Comparison of ENCODE assay signal across 22 mouse cellular contexts in the genomic region with DNA sequence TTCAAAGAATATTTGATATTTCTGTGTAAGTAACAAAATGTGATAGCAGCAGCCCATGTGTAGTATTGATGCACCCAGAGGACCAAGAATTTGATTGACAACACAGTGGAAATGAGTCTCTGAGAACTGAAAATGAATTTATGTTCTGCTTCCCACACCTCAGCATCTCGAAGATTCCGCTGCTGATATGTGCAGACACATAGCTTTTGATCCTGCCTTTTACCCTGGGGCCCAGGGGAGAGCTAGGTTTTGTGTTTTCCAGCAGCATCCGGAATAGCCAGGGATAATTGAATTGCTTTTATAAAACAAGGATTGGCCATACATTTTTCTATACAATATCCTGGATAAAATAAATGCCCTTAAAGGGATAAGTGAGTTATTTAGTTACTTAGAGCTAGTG. TPM values are rescaled to one million over a fixed set of nuclear protein-coding genes. Genes with fewer than 3 reads are reported as not detected.
"Had no signal": no experiment of that assay in that cellular context is flagged by ENCODE, and none has a peak within 500 bp of the region (broad histone marks: within the 10 kb centered on the region; RNA-seq: fewer than 3 reads in every experiment).

No protein-coding gene starts in this region.

- H3K4me3 ChIP-seq: gastrocnemius, adult 2 months; heart, embryonic 10.5 days; heart, embryonic 12.5 days; intestine, embryonic 15.5 days; layer of hippocampus, adult 2 months; left cerebral cortex, adult 2 months; limb, embryonic 10.5 days; limb, embryonic 12.5 days had no signal

- DNase-seq: gastrocnemius, adult 2 months; gastrocnemius, postnatal 10 days; gastrocnemius, postnatal 25 days; heart, adult 18-20 months; heart, postnatal 10 days; heart, postnatal 4 days; kidney, adult 18-20 months; kidney, adult 8-10 months; kidney, postnatal 10 days; kidney, postnatal 25 days; kidney, postnatal 4 days; liver had no signal

- H3K9me3 ChIP-seq: heart, embryonic 10.5 days; heart, embryonic 12.5 days; intestine, embryonic 15.5 days; limb, embryonic 10.5 days; limb, embryonic 12.5 days had no signal

- H3K9ac ChIP-seq: heart, embryonic 12.5 days; intestine, embryonic 15.5 days; limb, embryonic 12.5 days had no signal

- H3K27me3 ChIP-seq: heart, embryonic 12.5 days; intestine, embryonic 15.5 days; limb, embryonic 12.5 days had no signal

- ATAC-seq: hindbrain, embryonic 16.5 days; inflammation-experienced regulatory T-cells, adult 6 months; intestine, embryonic 15.5 days; intestine, postnatal 0 days had no signal

- H3K27ac ChIP-seq: gastrocnemius, adult 2 months; heart, embryonic 10.5 days; intestine, embryonic 15.5 days; layer of hippocampus, adult 2 months; left cerebral cortex, adult 2 months; limb, embryonic 10.5 days; limb, embryonic 12.5 days had no signal

- H3K36me3 ChIP-seq: heart, embryonic 10.5 days; heart, embryonic 12.5 days; intestine, embryonic 15.5 days; limb, embryonic 10.5 days; limb, embryonic 12.5 days had no signal

- H3K4me1 ChIP-seq: heart, embryonic 10.5 days; heart, embryonic 12.5 days; intestine, embryonic 15.5 days; limb, embryonic 10.5 days; limb, embryonic 12.5 days had no signal

- H3K4me2 ChIP-seq: heart, embryonic 12.5 days; intestine, embryonic 15.5 days; limb, embryonic 12.5 days had no signal

RNA-seq across cellular contexts. Expression of a gene that starts 20.7 kb away (rescaled TPM):
- polyA plus RNA-seq: inflammation-experienced regulatory T-cells, adult 6 months had no signal
